ENCODE assay signal across 8 mouse cellular contexts in the genomic region with DNA sequence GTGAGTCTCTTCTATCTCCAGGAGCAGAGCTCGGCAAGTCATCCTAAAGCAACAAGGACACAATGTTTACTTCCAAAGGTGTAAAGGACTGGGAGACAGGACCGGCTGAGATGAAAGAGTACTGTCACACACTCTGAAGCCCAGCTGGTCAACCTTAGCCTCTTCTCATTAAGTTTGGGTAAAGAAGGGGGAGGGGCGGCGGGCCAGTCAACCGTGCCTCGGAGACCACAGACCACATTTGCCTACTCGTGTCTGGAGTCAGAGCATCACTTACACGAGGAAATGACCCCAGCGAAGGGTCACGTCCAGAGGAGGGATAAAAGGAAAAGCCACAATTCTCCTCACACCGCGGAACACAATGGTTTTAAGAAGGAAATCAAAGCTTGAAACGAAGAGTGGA. TPM values are rescaled to one million over a fixed set of nuclear protein-coding genes. Genes with fewer than 3 reads are reported as not detected.
A peak's percentile ranks its signal among the peaks of the same experiment; 100 is the strongest.
DNase-seq lines count a peak whose midpoint lies in the region; ATAC-seq and TF ChIP-seq lines count a peak whose summit lies in the region.

No protein-coding gene starts in this region.

- H3K4me3 ChIP-seq in heart, embryonic 14.5 days (ENCODE audit: control insufficient read depth in 1 of 2, insufficient read depth in 1 of 2, low read depth in 1 of 2, low read length in 2 of 2): peak overlapping the region; percentile 84 to 89
- peak overlapping the region; percentile 67 for H3K4me3 ChIP-seq in hindbrain, embryonic 15.5 days
- H3K4me3 ChIP-seq in midbrain, embryonic 13.5 days (replicated peaks): peak overlapping the region; percentile 79

- TF ChIP-seq POLR2A in brain, embryonic 14.5 days (IDR thresholded peaks at IDR 0.05; ENCODE audit: borderline replicate concordance, extremely low read depth, insufficient read depth, insufficient read length, poor library complexity, severe bottlenecking): no peak

- ATAC-seq in heart, embryonic 14.5 days (ENCODE audit: insufficient number of reproducible peaks, insufficient read depth, low FRiP score, low read depth): no peak
- no peak for ATAC-seq in hindbrain, embryonic 15.5 days (ENCODE audit: low FRiP score, low read depth)
- ATAC-seq in midbrain, embryonic 13.5 days: no peak

- no peak for DNase-seq in heart, adult 8-10 months (ENCODE audit: low spot score)
- peak; percentile 46 for DNase-seq in brain, embryonic 14.5 days (ENCODE audit: low read depth)
- no peak for DNase-seq in natural killer cell, adult 2 months (ENCODE audit: low spot score in 2 of 2)
- DNase-seq in MN1 (ENCODE audit: low spot score): no peak
- no peak for DNase-seq in kidney, postnatal 25 days

- H3K4me1 ChIP-seq in heart, embryonic 14.5 days (ENCODE audit: control insufficient read depth in 2 of 2, insufficient read depth in 2 of 2, low read length in 2 of 2): peaks cover 25 to 49% of the 10 kb centered on the region in 2 experiments
- peaks cover 39% of the 10 kb centered on the region for H3K4me1 ChIP-seq in hindbrain, embryonic 15.5 days (replicated peaks)
- H3K4me1 ChIP-seq in midbrain, embryonic 13.5 days (replicated peaks): peaks cover 44% of the 10 kb centered on the region

- peak overlapping the region; percentile 95 for H3K9ac ChIP-seq in heart, embryonic 14.5 days (ENCODE audit: low read length)
- peak overlapping the region; percentile 69 for H3K9ac ChIP-seq in hindbrain, embryonic 15.5 days
- H3K9ac ChIP-seq in midbrain, embryonic 13.5 days (replicated peaks): peak overlapping the region; percentile 86

- H3K36me3 ChIP-seq in heart, embryonic 14.5 days (ENCODE audit: control insufficient read depth, insufficient read depth, low read length): peaks cover 15% of the 10 kb centered on the region
- H3K36me3 ChIP-seq in hindbrain, embryonic 15.5 days: no peaks in the 10 kb centered on the region
- no peaks in the 10 kb centered on the region for H3K36me3 ChIP-seq in midbrain, embryonic 13.5 days

- under 1% methylated on average over 13 of the region's 13 CpGs for WGBS in heart, embryonic 14.5 days
- under 1% methylated on average over 13 of the region's 13 CpGs for WGBS in hindbrain, embryonic 15.5 days
- under 1% methylated on average over 13 of the region's 13 CpGs for WGBS in midbrain, embryonic 13.5 days

- no peaks in the 10 kb centered on the region; the same call in 1 of the 2 replicates for H3K9me3 ChIP-seq in heart, embryonic 14.5 days (ENCODE audit: control insufficient read depth, low read length)
- no peaks in the 10 kb centered on the region for H3K9me3 ChIP-seq in hindbrain, embryonic 15.5 days
- H3K9me3 ChIP-seq in midbrain, embryonic 13.5 days: no peaks in the 10 kb centered on the region

- H3K4me2 ChIP-seq in heart, embryonic 14.5 days (ENCODE audit: low read length): peak overlapping the region; percentile 79
- peak overlapping the region; percentile 76 for H3K4me2 ChIP-seq in hindbrain, embryonic 15.5 days
- peak overlapping the region; percentile 95 for H3K4me2 ChIP-seq in midbrain, embryonic 13.5 days (replicated peaks)

- TF ChIP-seq CTCF in brain, embryonic 14.5 days (IDR thresholded peaks at IDR 0.05; ENCODE audit: borderline replicate concordance, extremely low read depth, insufficient read depth, insufficient read length): no peak

- no peaks in the 10 kb centered on the region for H3K27me3 ChIP-seq in heart, embryonic 14.5 days (ENCODE audit: control insufficient read depth, insufficient read depth, low read length)
- H3K27me3 ChIP-seq in hindbrain, embryonic 15.5 days: no peaks in the 10 kb centered on the region
- no peaks in the 10 kb centered on the region for H3K27me3 ChIP-seq in midbrain, embryonic 13.5 days

- peak overlapping the region; percentile 83 to 96 for H3K27ac ChIP-seq in heart, embryonic 14.5 days (replicated peaks in 1 of 2; ENCODE audit: control insufficient read depth in 1 of 2, insufficient read depth in 1 of 2, low read depth in 2 of 2, low read length in 2 of 2)
- H3K27ac ChIP-seq in hindbrain, embryonic 15.5 days (replicated peaks): no peak overlapping the region
- H3K27ac ChIP-seq in midbrain, embryonic 13.5 days: no peak overlapping the region

RNA-seq across cellular contexts. Expression of a gene that starts 1.0 kb away (rescaled TPM):
- 8.5 and 9.7 TPM in 2 replicates for polyA plus RNA-seq in heart, embryonic 14.5 days (2014; fragmentation: Nextera tagmentation; extraction: Ambion mirVana)
- total RNA-seq in heart, adult 8-10 months (2022): 10 to 100 TPM; 40.6 to 54.7 (median 46.2) TPM
- 10.1 and 14.5 TPM in 2 replicates for polyA plus RNA-seq in brain, embryonic 14.5 days (2012; rRNA removed)
- polyA plus RNA-seq in hindbrain, embryonic 15.5 days (2015; fragmentation: Nextera tagmentation; extraction: Ambion mirVana): 2.3 and 2.4 TPM in 2 replicates
- polyA plus RNA-seq in midbrain, embryonic 13.5 days (2015; fragmentation: Nextera tagmentation; extraction: Ambion mirVana): 2.0 and 2.2 TPM in 2 replicates

Comparison
In these comparisons a context has a peak if more than half of its experiments do, and no peak if none do; other contexts are left out.
1. H3K27ac ChIP-seq: peak in heart, embryonic 14.5 days (2 of 2); none in hindbrain, embryonic 15.5 days (single experiment) and midbrain, embryonic 13.5 days (single experiment).
2. Peak in every context shown above with its lines, with median percentiles within 50 percentile points of each other: H3K4me2 ChIP-seq, H3K4me3 ChIP-seq and H3K9ac ChIP-seq.